Mouse (Mus musculus): ENCODE measurements at regions not wholly inside any gene's neighbourhood (a gene's known extent, or its start where the extent isn't known, plus 50 kb on each side); places are given as distances from the start of the nearest gene placed in this dataset.

GRCm38 (mm10) chr12:78059965-78060364, 134.1 kb upstream of the Gm6657 start:
- H3K27me3 ChIP-seq (ENCODE audit: control insufficient read depth, insufficient read depth, low read length) = no peaks in the 10 kb centered on the region
- DNase-seq (ENCODE audit: low spot score) (no peak), ATAC-seq (replicated peaks; ENCODE audit: insufficient number of reproducible peaks, low FRiP score, low TSS enrichment, low read depth) (no peak)
- H3K4me3 ChIP-seq (ENCODE audit: low read depth, low read length) = no peak overlapping the region
- no peaks in the 10 kb centered on the region for H3K4me1 ChIP-seq (ENCODE audit: control insufficient read depth, insufficient read depth, low read length)
- no peaks in the 10 kb centered on the region for H3K36me3 ChIP-seq (replicated peaks; ENCODE audit: control insufficient read depth, insufficient read depth, low read depth, low read length)
- H3K4me2 ChIP-seq (ENCODE audit: low read depth, low read length) = no peak overlapping the region
- H3K27ac ChIP-seq (replicated peaks; ENCODE audit: low read depth, low read length) = no peak overlapping the region
- no peak overlapping the region for H3K9ac ChIP-seq (replicated peaks; ENCODE audit: low read length)
- no peaks in the 10 kb centered on the region for H3K9me3 ChIP-seq (replicated peaks; ENCODE audit: control insufficient read depth, low read length)
- 57% methylated on average over 5 of the region's 5 CpGs for WGBS

- Histone ChIP-seq H3K27me3 (ENCODE audit: control insufficient read depth, insufficient read depth, low read length) (no peaks in the 10 kb centered on the region), H3K4me2 (ENCODE audit: low read depth, low read length) (no peak overlapping the region), H3K9ac (replicated peaks; ENCODE audit: low read length) (no peak overlapping the region), H3K4me3 (ENCODE audit: low read depth, low read length) (no peak overlapping the region), H3K4me1 (ENCODE audit: control insufficient read depth, insufficient read depth, low read length) (no peaks in the 10 kb centered on the region), H3K27ac (replicated peaks; ENCODE audit: low read depth, low read length) (no peak overlapping the region), H3K36me3 (replicated peaks; ENCODE audit: control insufficient read depth, insufficient read depth, low read depth, low read length) (no peaks in the 10 kb centered on the region), H3K9me3 (replicated peaks; ENCODE audit: control insufficient read depth, low read length) (no peaks in the 10 kb centered on the region)
- ATAC-seq (replicated peaks; ENCODE audit: insufficient number of reproducible peaks, low FRiP score, low TSS enrichment, low read depth) (no peak), DNase-seq (ENCODE audit: low spot score) (no peak)
- 87% methylated on average over 6 of the region's 6 CpGs for WGBS
Measured at GRCm38 (mm10) chr12:78066024-78066423, 128.0 kb upstream of the Gm6657 start.

DNA sequence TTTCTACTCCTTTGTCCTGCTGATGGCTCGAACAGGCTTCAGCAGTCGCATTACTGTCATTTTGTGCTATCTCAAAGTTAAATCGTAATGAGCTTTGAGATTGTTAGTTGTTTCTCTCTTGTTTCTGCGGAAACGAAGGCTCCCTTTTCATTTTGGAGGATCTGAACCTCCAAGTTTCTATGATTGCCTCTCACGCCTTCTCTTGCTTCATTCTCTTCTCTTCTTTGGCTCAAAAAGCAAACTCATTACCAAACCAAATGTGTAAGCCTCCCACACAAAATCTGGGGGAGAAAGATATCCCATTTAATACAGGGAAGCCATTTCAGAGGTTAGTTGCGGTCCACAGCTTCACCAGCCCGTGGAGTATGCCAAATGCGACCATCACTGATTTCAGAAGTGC, 121.1 kb upstream of the Gm6657 start:
- Histone ChIP-seq H3K9me3 (replicated peaks; ENCODE audit: control insufficient read depth, low read length) (no peaks in the 10 kb centered on the region), H3K27ac (replicated peaks; ENCODE audit: low read depth, low read length) (no peak overlapping the region), H3K9ac (replicated peaks; ENCODE audit: low read length) (no peak overlapping the region), H3K27me3 (ENCODE audit: control insufficient read depth, insufficient read depth, low read length) (no peaks in the 10 kb centered on the region), H3K4me1 (ENCODE audit: control insufficient read depth, insufficient read depth, low read length) (no peaks in the 10 kb centered on the region), H3K4me3 (ENCODE audit: low read depth, low read length) (no peak overlapping the region), H3K4me2 (ENCODE audit: low read depth, low read length) (no peak overlapping the region), H3K36me3 (replicated peaks; ENCODE audit: control insufficient read depth, insufficient read depth, low read depth, low read length) (no peaks in the 10 kb centered on the region)
- DNase-seq (ENCODE audit: low spot score) = no peak
- 87% methylated on average over 9 of the region's 9 CpGs for WGBS
- no peak for ATAC-seq (replicated peaks; ENCODE audit: insufficient number of reproducible peaks, low FRiP score, low TSS enrichment, low read depth)

DNA sequence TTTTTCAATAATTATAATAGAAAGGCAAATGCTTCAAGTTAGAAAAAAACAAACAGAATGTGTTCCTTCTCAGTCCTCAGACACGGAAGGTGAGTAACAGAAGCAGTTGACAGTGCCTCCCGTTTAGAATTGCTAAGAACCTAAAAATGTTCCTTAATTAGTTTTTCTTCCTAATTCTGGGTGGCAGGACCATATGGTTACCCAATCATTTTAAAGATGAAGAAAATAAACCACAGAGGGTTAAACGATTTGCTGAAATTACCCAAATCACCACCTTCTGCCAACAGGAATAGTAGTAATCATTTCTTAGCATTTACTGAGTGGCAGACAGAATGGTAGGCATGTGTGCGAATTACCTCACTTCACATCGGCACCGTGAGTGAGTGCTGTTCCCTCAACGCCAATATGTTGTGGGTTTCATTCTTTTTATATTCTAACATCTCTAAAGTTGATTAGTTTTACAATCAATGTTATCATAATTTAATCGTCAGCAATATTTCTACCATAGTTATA, 119.7 kb upstream of the Gm6657 start:
- Histone ChIP-seq H3K36me3 (replicated peaks; ENCODE audit: control insufficient read depth, insufficient read depth, low read depth, low read length) (no peaks in the 10 kb centered on the region), H3K9me3 (replicated peaks; ENCODE audit: control insufficient read depth, low read length) (no peaks in the 10 kb centered on the region), H3K27me3 (ENCODE audit: control insufficient read depth, insufficient read depth, low read length) (no peaks in the 10 kb centered on the region), H3K27ac (replicated peaks; ENCODE audit: low read depth, low read length) (no peak overlapping the region), H3K9ac (replicated peaks; ENCODE audit: low read length) (no peak overlapping the region), H3K4me3 (ENCODE audit: low read depth, low read length) (no peak overlapping the region), H3K4me2 (ENCODE audit: low read depth, low read length) (no peak overlapping the region), H3K4me1 (ENCODE audit: control insufficient read depth, insufficient read depth, low read length) (no peaks in the 10 kb centered on the region)
- no peak for DNase-seq (ENCODE audit: low spot score)
- ATAC-seq (replicated peaks; ENCODE audit: insufficient number of reproducible peaks, low FRiP score, low TSS enrichment, low read depth) = no peak
- WGBS = 81% methylated on average over 8 of the region's 8 CpGs

- Histone ChIP-seq H3K27ac (replicated peaks; ENCODE audit: low read depth, low read length) (no peak overlapping the region), H3K4me2 (ENCODE audit: low read depth, low read length) (no peak overlapping the region), H3K9ac (replicated peaks; ENCODE audit: low read length) (no peak overlapping the region), H3K9me3 (replicated peaks; ENCODE audit: control insufficient read depth, low read length) (no peaks in the 10 kb centered on the region), H3K4me3 (ENCODE audit: low read depth, low read length) (no peak overlapping the region), H3K27me3 (ENCODE audit: control insufficient read depth, insufficient read depth, low read length) (no peaks in the 10 kb centered on the region), H3K4me1 (ENCODE audit: control insufficient read depth, insufficient read depth, low read length) (no peaks in the 10 kb centered on the region), H3K36me3 (replicated peaks; ENCODE audit: control insufficient read depth, insufficient read depth, low read depth, low read length) (no peaks in the 10 kb centered on the region)
- DNase-seq (ENCODE audit: low spot score) (no peak), ATAC-seq (replicated peaks; ENCODE audit: insufficient number of reproducible peaks, low FRiP score, low TSS enrichment, low read depth) (no peak)
- WGBS = 16% methylated on average over 5 of the region's 5 CpGs
Measured at GRCm38 (mm10) chr12:78077285-78077684, 116.8 kb upstream of the Gm6657 start.

DNA sequence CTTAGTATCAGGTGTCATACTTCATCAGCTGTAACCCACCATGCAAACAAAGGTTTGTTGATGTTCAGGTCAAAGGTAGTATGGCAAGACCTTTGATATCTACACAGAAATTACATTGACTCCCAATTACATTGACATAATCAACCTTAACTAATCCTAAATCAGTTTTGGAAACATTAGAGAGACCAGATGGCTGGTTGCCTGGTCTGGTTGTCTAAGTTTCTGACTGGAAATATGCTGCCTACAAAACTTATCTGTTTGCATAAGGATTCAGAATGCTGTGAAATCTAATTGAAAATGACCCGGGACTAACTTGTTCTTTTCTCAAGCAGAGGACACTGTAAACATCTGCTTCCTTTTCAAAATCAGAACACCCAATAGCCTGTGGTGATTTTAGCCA, 111.9 kb upstream of the Gm6657 start:
- Histone ChIP-seq H3K4me1 (ENCODE audit: control insufficient read depth, insufficient read depth, low read length) (no peaks in the 10 kb centered on the region), H3K27me3 (ENCODE audit: control insufficient read depth, insufficient read depth, low read length) (no peaks in the 10 kb centered on the region), H3K9ac (replicated peaks; ENCODE audit: low read length) (no peak overlapping the region), H3K9me3 (replicated peaks; ENCODE audit: control insufficient read depth, low read length) (no peaks in the 10 kb centered on the region), H3K4me3 (ENCODE audit: low read depth, low read length) (no peak overlapping the region), H3K36me3 (replicated peaks; ENCODE audit: control insufficient read depth, insufficient read depth, low read depth, low read length) (no peaks in the 10 kb centered on the region), H3K27ac (replicated peaks; ENCODE audit: low read depth, low read length) (no peak overlapping the region), H3K4me2 (ENCODE audit: low read depth, low read length) (no peak overlapping the region)
- no peak for ATAC-seq (replicated peaks; ENCODE audit: insufficient number of reproducible peaks, low FRiP score, low TSS enrichment, low read depth)
- peak; percentile 47 for DNase-seq (ENCODE audit: low spot score)
- WGBS = 55% methylated on average over 1 of the region's 1 CpGs

- 88% methylated on average over 5 of the region's 5 CpGs for WGBS
- Histone ChIP-seq H3K27ac (replicated peaks; ENCODE audit: low read depth, low read length) (no peak overlapping the region), H3K36me3 (replicated peaks; ENCODE audit: control insufficient read depth, insufficient read depth, low read depth, low read length) (no peaks in the 10 kb centered on the region), H3K4me2 (ENCODE audit: low read depth, low read length) (no peak overlapping the region), H3K9me3 (replicated peaks; ENCODE audit: control insufficient read depth, low read length) (no peaks in the 10 kb centered on the region), H3K4me3 (ENCODE audit: low read depth, low read length) (no peak overlapping the region), H3K4me1 (ENCODE audit: control insufficient read depth, insufficient read depth, low read length) (no peaks in the 10 kb centered on the region), H3K27me3 (ENCODE audit: control insufficient read depth, insufficient read depth, low read length) (no peaks in the 10 kb centered on the region), H3K9ac (replicated peaks; ENCODE audit: low read length) (no peak overlapping the region)
- DNase-seq (ENCODE audit: low spot score) = no peak
- no peak for ATAC-seq (replicated peaks; ENCODE audit: insufficient number of reproducible peaks, low FRiP score, low TSS enrichment, low read depth)
Measured at GRCm38 (mm10) chr12:78086016-78086415, 108.0 kb upstream of the Gm6657 start.

DNA sequence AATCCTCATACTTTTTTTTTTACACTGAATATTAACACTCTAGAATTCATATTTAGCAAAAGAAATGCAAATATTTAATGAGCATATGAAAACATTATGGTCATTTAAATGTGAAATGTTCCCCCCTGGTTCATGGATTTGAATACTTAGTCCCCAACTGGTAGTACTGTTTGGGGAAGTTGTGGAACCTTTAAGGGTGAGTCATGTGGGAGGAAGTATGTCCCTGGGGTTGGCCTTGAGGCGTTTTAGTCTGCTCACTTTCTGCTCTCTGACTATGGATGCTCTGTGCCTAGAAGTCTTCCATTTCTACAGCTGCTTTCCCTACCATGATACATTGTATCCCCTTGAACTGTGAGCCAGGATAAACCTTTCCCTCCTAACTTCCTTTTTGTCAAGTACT, 106.1 kb upstream of the Gm6657 start:
- DNase-seq (ENCODE audit: low spot score) = no peak

More for the DNA sequence above, 106.1 kb upstream of the Gm6657 start:
- no peak for ATAC-seq (replicated peaks; ENCODE audit: insufficient number of reproducible peaks, low FRiP score, low TSS enrichment, low read depth)
- Histone ChIP-seq H3K36me3 (replicated peaks; ENCODE audit: control insufficient read depth, insufficient read depth, low read depth, low read length) (no peaks in the 10 kb centered on the region), H3K27me3 (ENCODE audit: control insufficient read depth, insufficient read depth, low read length) (no peaks in the 10 kb centered on the region), H3K4me2 (ENCODE audit: low read depth, low read length) (no peak overlapping the region), H3K9ac (replicated peaks; ENCODE audit: low read length) (no peak overlapping the region), H3K27ac (replicated peaks; ENCODE audit: low read depth, low read length) (no peak overlapping the region), H3K4me1 (ENCODE audit: control insufficient read depth, insufficient read depth, low read length) (no peaks in the 10 kb centered on the region), H3K9me3 (replicated peaks; ENCODE audit: control insufficient read depth, low read length) (no peaks in the 10 kb centered on the region), H3K4me3 (ENCODE audit: low read depth, low read length) (no peak overlapping the region)
- WGBS = 53% methylated on average over 1 of the region's 1 CpGs
